Mouse (Mus musculus) CD4-positive helper T cell, adult 2 months (primary cell): Measurements from ENCODE around the gene Hba-a2.
A peak's percentile ranks its signal among the peaks of the same experiment; 100 is the strongest.

ENCODE experiments used
- DNase-seq: peaks from one replicate; pipeline ENCODE4 v3.0.0-alpha.2; 2012; ENCODE audit warnings: low read depth, missing footprints, low spot score

The Hba-a2 gene

DNA sequence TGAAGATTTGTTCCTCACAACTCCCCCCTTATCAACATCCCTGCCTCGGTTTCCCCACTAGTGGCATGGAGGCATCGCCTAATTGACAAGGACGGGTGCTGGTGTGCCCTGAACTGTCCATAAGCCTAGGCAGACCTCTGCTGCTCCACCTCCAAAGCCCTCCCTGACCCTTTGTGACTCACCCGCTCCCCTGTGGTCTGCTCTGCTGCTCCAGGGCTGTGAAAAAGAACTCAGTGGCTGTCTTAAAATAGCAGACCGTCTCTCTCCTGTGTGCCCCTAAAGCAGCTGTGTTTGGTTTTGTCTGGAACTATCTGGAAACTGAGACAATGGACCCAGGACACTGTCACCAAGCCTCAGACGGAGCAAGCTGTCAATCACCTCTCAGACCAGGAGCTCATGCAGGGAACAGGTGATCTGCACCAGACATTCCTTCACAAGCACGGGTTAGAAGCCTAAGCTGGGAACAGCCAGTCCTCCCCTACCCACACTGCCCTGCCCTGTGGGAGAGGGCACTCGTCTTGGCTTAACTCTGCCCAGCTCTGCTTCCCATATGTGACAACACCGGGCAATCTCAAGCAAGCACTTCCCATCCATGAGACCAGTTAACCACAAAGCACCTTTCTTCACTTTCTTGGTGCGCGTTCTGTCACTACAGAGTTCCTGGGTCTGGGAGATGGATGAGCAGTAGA, 24.4 kb downstream of the Hba-a2 start:
- no peak for DNase-seq

DNA sequence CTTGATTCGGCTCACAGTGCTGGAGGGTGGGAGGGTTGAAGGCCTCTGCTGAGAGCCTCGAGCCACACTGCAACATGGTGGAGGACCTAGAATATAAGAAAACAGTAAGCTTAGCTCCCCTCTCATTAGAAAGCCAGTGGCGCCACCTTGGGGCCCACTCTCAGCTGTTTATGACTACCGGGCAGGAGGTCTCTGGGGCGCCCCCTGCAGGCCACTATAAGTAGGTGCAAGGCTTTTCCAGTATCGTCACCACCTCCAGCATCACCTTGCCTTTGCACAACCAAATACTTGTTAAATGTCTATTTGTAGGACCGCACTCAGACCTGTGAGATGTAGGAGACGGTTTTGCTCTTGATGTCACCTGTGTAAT, 24.9 kb downstream of the Hba-a2 start:
- peak; percentile 55 for DNase-seq

DNA sequence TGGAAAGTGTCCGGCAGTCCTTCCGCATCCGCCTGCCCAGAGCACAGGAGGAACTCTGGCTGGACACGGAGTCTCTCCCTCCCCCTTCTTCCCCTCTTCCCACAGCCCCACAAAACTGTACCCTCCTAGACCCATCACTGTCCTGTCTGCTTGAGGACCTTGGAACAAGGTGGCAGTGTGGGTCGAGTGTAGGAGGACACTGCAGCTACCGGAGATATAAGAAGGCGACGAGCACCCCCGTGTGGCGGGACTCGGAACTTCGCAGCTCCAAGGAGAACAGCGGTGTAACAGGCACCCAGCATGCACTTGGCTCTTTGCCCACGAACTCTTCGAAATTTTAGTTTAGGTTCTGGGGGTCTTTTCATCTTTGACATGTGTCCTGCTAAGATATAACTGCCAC, 28.3 kb downstream of the Hba-a2 start:
- peak; percentile 82 for DNase-seq

DNA sequence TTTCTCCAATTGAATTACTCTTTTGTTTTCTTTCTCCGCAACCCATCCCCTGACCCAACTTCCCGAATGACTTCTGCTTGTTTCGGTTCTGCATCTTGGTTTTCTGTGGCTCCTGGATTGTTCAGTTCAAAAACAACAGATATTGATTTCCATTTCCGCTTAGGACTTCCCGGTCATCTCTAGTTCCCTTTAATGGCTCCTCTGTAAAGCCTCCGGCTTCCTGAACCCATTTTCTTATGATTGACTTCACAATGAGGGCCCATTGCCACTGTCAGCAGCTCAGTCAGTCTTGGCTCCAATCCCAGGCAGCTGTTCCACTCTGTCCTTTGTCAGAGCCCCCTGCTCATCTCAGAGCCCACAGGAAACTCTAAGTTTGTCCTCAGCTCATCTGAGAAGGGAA, 34.8 kb downstream of the Hba-a2 start:
- DNase-seq = no peak

DNA sequence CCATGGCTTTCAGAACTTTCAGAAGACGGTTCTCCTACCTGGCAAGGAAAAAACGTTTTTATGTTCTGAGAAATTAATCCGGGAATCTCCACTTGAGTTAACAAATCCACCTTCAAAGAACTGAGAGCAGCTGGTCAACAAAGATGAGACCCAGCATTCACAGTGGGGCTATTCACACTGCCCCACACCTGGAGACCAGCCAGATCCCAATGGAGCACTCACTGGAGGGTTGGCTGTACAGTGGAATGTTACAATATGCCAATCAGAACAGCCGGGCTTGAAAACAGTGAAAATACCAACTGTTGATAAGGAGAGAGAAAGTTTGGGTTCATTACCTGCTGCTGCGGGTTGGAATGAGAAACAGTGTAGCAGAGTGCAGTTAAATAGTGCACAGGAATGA, 35.6 kb downstream of the Hba-a2 start:
- no peak for DNase-seq

DNA sequence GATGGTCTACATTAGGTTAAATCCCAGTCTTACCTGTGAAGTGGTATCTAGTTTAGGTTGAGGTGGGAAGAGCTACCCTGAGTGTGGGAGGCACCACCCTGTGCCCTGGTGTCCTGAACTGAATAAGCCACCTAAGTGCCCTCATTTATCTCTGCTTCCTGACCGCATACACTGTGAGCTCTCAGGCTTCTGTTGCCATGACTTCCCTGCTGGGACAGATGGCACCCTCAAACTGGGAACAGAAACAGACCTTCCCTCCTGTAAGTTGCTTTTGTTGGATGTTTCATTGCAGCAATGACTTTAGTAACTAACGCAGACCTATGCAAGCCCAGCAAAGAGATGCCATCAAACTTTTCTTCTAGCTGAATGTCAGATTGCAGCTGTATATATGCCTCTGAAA, 36.9 kb downstream of the Hba-a2 start:
- no peak for DNase-seq

DNA sequence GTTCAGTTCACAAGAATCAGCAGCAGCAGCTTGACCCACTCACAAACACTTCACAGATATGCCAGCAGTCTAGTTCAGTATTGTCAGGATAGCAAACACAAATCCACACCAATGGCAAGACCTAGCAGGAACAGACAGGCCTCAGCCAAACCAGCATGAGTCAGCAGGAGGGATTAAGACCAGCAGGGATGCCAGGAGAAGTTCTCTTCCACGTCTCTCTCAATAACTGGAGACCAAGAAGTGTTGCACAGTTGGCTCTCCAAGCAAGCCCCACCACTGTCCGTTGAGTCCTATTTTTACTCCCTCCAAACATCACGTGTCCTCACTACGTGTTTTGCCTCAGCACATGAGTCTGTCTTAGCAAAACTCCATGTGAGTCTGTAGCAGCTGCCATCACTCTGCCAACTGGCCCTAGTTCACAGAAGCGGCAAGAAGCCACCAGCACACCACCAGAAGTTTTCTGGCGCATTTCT, 40.2 kb downstream of the Hba-a2 start:
- DNase-seq = no peak

DNA sequence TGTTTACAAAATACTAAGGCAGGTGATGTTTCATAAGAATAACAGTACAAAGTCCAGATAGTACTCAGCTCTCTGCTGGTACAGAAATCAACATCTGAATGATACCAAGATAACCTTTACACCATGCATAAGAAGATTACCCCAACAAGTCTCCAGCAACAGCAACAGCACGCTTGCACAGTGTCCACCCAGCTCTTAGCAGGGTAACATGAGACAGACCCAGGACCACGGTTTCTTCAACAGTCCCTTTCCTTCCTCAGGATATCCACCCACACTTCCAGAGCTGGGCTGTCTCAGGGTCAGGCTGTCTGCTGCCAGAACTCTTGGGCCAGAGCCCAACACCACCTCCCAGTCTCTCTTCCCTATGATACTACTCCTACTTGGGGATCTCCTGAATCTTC, 42.8 kb downstream of the Hba-a2 start:
- DNase-seq = no peak

DNA sequence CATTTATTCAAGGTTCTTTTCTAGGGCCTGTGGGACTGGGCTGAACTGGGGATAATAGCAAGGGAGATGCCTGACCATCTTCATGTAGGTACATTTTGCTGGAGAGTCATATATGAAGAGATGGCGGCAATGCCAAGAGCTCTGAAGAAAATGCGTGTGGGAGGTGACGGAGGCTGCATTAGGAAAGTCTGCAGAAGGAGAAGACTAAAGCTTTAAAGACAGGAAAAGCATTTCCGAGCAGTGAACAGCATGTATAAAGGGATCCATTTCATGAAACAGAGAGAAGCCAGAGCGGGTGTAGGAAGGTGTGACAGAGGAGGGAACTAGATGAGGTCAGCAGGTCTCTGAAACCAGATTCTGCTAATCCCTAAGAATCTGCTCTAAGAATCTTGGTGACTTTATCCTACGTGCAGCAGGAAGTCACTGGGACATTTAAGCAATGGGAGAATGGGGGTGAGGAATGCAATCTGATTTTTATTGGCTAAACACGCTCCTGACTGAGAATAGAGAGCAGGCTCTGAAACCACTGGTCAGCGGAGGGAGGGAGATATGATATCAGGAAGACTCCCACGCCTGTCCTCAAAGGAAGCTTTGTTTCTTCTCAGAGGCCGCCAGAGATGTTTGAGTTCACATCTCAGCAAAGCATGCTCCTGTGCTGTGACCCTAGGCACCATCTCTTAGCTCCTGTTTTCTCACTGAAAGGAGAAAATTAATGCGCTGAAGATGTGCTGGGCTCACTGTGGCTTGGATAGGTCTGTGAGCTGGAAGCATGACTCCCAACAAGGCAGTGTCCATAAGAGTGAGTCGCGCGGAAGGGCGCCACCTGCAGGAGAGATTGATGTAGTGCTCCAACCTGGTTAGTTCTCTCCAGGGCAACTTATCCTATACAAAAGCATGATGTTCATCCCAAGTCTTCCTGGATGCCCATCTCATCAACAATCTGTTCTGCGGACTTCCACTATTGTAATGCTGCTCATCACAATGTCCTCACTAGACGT, 44.5 kb downstream of the Hba-a2 start:
- DNase-seq = peak; percentile 21

DNA sequence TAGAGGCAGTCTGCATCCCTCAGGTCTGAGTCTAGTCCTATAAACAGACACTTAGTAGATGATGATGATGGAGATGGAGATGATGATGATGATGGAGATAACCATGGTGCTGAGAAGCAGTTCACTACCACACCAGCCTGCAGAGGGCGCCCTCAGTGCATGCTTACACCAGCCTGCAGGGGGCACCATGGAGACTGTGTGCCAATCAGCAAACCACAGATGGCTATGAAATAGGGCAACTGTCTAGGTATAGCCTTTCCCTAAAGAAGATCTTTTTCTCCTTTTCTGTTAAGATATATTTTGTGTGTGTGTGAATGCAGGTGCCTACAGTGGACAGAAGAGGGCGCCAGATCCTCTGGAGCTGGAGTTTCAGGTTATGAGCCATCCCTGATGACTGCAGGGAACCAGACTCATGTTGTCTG, 46.5 kb downstream of the Hba-a2 start:
- DNase-seq = peak; percentile 42

DNA sequence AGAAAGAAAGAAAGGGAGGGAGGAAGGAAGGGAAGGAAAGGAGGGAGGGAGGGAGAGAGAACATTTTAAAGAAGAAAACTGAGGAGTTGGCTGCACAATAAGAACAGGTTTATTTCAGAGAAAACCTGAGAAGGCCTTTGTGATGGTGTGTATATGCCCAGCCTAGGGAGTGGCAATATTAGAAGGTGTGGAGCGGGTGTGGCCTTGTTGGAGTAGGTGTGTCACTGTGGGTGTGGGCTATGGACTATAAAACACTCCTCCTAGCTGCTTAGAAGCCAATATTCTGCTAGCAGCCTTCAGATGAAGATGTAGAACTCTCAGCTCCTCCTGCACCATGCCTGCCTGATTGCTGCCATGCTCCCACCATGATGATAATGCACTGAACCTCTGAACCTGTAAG, 47.1 kb downstream of the Hba-a2 start:
- DNase-seq = no peak

DNA sequence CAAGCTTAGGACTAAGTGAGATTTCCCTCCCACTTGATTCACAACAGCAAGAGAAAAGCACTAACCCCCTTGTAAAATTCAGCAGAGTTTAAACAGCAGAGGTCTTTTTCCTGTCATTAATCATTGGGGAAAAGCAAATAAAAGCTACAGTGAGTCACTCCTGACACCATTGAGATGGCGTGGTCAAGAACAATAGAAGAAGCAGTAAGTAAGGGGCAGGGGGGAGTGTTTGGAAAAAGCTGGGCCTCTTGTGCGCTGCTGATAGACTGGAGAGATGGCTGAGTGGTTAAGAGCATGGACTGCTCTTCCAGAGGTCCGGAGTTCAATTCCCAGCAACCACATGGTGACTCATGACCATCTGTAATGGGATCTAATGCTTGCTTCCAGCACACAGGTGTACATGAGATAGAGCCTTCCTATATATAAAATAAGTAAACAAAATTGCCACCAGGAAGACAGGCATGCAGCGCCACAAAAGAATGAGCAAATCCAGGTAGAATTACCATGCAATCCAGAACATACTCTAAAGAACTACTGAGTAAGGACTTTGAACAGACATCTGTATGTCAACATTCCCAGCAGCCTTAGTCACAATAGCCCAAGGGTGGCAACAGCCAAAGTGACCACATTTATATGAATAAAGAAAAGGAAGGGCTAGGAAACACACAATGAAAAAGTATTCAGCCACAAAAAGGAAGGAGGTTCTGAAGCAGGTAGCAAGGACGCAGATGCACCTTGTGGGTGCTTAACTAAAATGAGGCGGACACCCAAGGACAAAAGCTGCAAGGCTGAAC, 49.4 kb downstream of the Hba-a2 start:
- DNase-seq = no peak
